In genomic region chr2:44010249-44010648, GRCm38 (mm10) we compare ENCODE assay signal across 20 mouse cellular contexts.
"Had no signal": no experiment of that assay in that cellular context is flagged by ENCODE, and none has a peak within 500 bp of the region (broad histone marks: within the 10 kb centered on the region; RNA-seq: fewer than 3 reads in every experiment).

No protein-coding gene starts in this region.

- H3K36me3 ChIP-seq: liver, embryonic 15.5 days; midbrain, embryonic 10.5 days; neural tube, embryonic 13.5 days; neural tube, embryonic 15.5 days had no signal

- H3K4me3 ChIP-seq: liver, embryonic 15.5 days; megakaryocyte, embryonic 14.5 days; midbrain, embryonic 10.5 days; myocyte; neural tube, embryonic 13.5 days; neural tube, embryonic 15.5 days had no signal

- ATAC-seq: liver, postnatal 0 days; midbrain, embryonic 16.5 days had no signal

- DNase-seq: liver, postnatal 0 days; lung, adult 2 months; lung, postnatal 10 days; midbrain, embryonic 14.5 days; retina, postnatal 1 day; right cerebral cortex, adult 18-20 months; right cerebral cortex, postnatal 25 days; right cerebral cortex, postnatal 4 days; spleen, adult 18-20 months; thymus, adult 18-20 months; thymus, postnatal 14 days; thymus, postnatal 36 days had no signal

- H3K9ac ChIP-seq: liver, embryonic 15.5 days; liver, postnatal 0 days; neural tube, embryonic 13.5 days; neural tube, embryonic 15.5 days had no signal

- H3K4me1 ChIP-seq: liver, embryonic 15.5 days; megakaryocyte, embryonic 14.5 days; midbrain, embryonic 10.5 days; neural tube, embryonic 13.5 days; neural tube, embryonic 15.5 days had no signal

- H3K9me3 ChIP-seq: liver, embryonic 15.5 days; megakaryocyte, embryonic 14.5 days; midbrain, embryonic 10.5 days; neural tube, embryonic 13.5 days; neural tube, embryonic 15.5 days had no signal

- H3K27ac ChIP-seq: liver, embryonic 15.5 days; macrophage; midbrain, embryonic 10.5 days; neural tube, embryonic 13.5 days; neural tube, embryonic 15.5 days had no signal

- H3K27me3 ChIP-seq: liver, embryonic 15.5 days; megakaryocyte, embryonic 14.5 days; neural tube, embryonic 13.5 days; neural tube, embryonic 15.5 days had no signal

- H3K4me2 ChIP-seq: liver, embryonic 15.5 days; neural tube, embryonic 13.5 days; neural tube, embryonic 15.5 days had no signal
